Mouse (Mus musculus): ENCODE data around the gene Gm17727.
"Not testable (repeated sequence)": the region's sequence is repeated elsewhere in the genome, so short reads cannot be mapped to it uniquely, and the experiment has no call there.

Gm17727 gene

GRCm38 (mm10) chr9:35778009-35778408 is at the start of gene Gm17727:
TSS of gene Gm17727 (minus strand) at chr9:35778109.
- DNase-seq: no peak

GRCm38 (mm10) chr9:35817881-35818280 is 40.0 kb upstream of the Gm17727 start:
- DNase-seq: not testable (repeated sequence)

- no peak for DNase-seq
These were observed 20.2 kb upstream of the Gm17727 start for GRCm38 (mm10) chr9:35798146-35798545.

DNA sequence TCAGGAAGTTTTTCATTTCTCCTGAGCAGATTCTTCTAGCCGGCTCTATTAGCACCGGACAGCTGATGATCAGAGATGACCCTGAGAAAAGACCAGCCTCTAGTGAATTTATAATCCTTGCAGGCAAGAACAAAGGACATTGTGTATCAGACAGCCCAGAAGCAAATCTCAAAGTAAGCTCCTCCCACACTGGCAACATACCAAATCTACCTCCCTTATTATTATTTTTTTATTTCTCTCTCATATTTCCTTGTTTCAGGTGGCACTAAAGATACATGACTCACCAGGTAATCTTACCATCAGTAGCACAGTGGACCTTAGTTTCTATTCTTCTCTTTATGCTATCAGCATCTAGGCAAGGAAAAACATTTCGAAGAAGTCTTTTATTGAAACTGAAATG is 12.1 kb upstream of the Gm17727 start, which contains the start of the genes Gm27235 and D730048I06Rik:
TSS of gene Gm27235 (minus strand) at position 101 of the 400 bp plus-strand sequence.
TSS of gene D730048I06Rik (minus strand) at position 112 of the 400 bp plus-strand sequence.
- DNase-seq: no peak

DNA sequence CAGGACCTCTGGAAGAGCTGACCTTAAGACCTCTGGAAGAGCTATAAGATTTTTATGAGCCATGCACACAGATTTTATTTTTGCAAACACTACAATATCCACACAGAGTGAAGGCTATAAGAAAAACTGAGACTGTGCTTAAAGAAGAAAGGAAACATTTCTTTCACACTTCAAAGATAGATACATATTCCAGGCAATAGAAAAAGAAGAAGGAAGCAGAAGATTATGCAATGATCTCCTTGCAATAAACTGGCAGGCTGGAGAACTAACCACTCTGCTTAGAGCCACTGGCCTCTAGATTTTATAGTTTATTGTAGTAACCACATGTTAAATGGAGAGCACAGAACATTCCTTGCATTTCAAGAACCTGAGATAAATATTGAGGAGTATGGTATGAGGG is 21.1 kb downstream of the Gm17727 start:
- no peak for DNase-seq

DNA sequence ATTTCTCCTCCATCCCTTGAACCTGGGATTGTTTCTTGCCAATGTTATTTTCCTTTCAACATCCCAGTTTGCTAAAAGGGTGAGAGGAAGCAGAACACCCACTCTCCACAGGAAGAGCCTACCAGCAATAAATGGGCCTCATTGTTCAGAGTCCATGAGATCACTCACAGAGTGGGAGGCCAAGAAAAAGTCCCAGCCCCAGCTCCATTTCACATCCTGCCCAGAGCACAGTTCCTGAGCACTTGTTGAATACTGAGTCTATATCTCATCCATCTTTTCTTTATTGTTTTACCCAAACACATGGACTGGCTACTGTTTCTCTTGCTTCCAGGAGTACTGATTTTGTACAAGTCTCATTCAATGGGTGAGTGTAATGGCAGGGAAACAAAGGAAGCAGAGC is 37.2 kb downstream of the Gm17727 start, which contains the start of gene Gm17677:
TSS of gene Gm17677 (plus strand) at position 301 of the 400 bp plus-strand sequence.
- no peak for DNase-seq

Measured in thymus, postnatal 4 days (tissue).